Mouse (Mus musculus) bone marrow, adult 2 months (tissue): Measurements from ENCODE around the gene Lepr.

ENCODE experiments used
- CTCF ChIP-seq: fragments of 200-500 bp; IDR thresholded peaks from 2 replicates; pipeline ENCODE4 v1.5.1; 2011; ENCODE audit warnings: low read length, control low read depth; ENCODE audit not compliant: control insufficient read depth, insufficient read depth
- POLR2A ChIP-seq: fragments of 200-500 bp; IDR thresholded peaks from 2 replicates; pipeline ENCODE4 v1.6.1; 2011; ENCODE audit warnings: low read depth, mild to moderate bottlenecking, control low read depth, low read length, borderline replicate concordance; ENCODE audit not compliant: control insufficient read depth

- no peak for TF ChIP-seq CTCF
- no peak for TF ChIP-seq POLR2A
Measured at GRCm38 (mm10) chr4:101760490-101760889, 43.3 kb downstream of the Lepr start.
